8 mouse cellular contexts compared by ENCODE assay signal in genomic region chr10:128458719-128459408, GRCm38 (mm10). TPM values are rescaled to one million over a fixed set of nuclear protein-coding genes. Genes with fewer than 3 reads are reported as not detected.
DNase-seq lines count a peak whose midpoint lies in the region; ATAC-seq lines count a peak whose summit lies in the region.

Gene Smarcc2, plus strand, starts transcription at chr10:128459248.

- H3K4me1 ChIP-seq in hindbrain, embryonic 13.5 days (replicated peaks): peaks cover 14% of the 10 kb centered on the region

- peak within 1 kb of the TSS; percentile 98 for H3K27ac ChIP-seq in hindbrain, embryonic 13.5 days

- peak within 1 kb of the TSS; percentile 91 for H3K4me3 ChIP-seq in hindbrain, embryonic 13.5 days

- under 1% methylated on average over 69 of the region's 86 CpGs for WGBS in hindbrain, embryonic 13.5 days

- peak; percentile 93 for DNase-seq in NIH3T3 (ENCODE audit: low read depth)
- DNase-seq in cerebellum, postnatal 14 days: peak; percentile 90 to 93
- peak; percentile 59 to 67 for DNase-seq in frontal cortex, postnatal 25 days (ENCODE audit: low spot score in 2 of 2)
- DNase-seq in layer of hippocampus, postnatal 25 days (ENCODE audit: extremely low spot score in 1 of 2, low spot score in 1 of 2): peak; percentile 72 to 78
- DNase-seq in lung, postnatal 14 days: peak; percentile 88
- DNase-seq in ovary, postnatal 36 days (ENCODE audit: low spot score): peak; percentile 91
- peak; percentile 85 for DNase-seq in thymus, postnatal 25 days

- peak within 1 kb of the TSS; percentile 89 for H3K4me2 ChIP-seq in hindbrain, embryonic 13.5 days

- H3K9me3 ChIP-seq in hindbrain, embryonic 13.5 days: no peaks in the 10 kb centered on the region

- H3K27me3 ChIP-seq in hindbrain, embryonic 13.5 days: peaks cover 3% of the 10 kb centered on the region; the same call in 1 of the 2 replicates

- peak; percentile 80 for ATAC-seq in hindbrain, embryonic 13.5 days (ENCODE audit: low FRiP score)

- peaks cover 23% of the 10 kb centered on the region for H3K36me3 ChIP-seq in hindbrain, embryonic 13.5 days

- H3K9ac ChIP-seq in hindbrain, embryonic 13.5 days: peak within 1 kb of the TSS; percentile 99

RNA-seq across cellular contexts. Expression of gene Smarcc2, which starts in this region (rescaled TPM):
- 195 and 196 TPM in 2 replicates for polyA plus RNA-seq in hindbrain, embryonic 13.5 days (2015; fragmentation: Nextera tagmentation; extraction: Ambion mirVana)
- total RNA-seq in layer of hippocampus, postnatal 25 days (2021): 100 to 1,000 TPM; 228 to 242 TPM

Comparison
In these comparisons a context has a peak if more than half of its experiments do, and no peak if none do; other contexts are left out.
1. Peak in every context shown above with its lines: DNase-seq, ATAC-seq, H3K4me3 ChIP-seq and H3K27ac ChIP-seq.